Mouse (Mus musculus): ENCODE measurements at regions not wholly inside any gene's neighbourhood (a gene's known extent, or its start where the extent isn't known, plus 50 kb on each side); places are given as distances from the start of the nearest gene placed in this dataset.

DNA sequence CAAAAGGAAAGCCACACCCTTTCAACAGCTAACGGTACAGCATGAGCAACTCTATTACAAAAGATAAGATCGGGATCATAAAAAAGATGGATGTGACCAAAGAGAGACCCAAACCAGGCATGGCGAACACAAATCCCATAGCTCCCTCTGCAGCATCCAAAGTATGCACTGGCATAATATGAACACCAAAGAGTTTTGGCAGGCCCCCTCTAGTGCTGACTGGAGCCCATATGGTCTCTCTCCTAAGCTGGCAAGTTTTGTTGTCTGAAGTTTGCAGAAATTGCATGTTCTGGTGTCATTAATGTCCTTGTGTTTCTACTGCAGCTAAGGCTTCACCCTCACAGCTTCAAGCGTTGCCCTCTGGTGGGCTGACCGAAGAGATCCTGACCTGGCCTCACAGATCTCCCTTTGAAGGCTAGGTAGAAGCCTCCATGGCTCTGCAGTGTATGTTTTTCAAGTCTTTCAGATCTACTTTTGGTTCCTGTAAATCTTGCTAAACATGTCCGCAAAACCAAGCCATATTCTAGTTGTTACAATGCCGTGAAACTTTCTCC, 75.7 kb upstream of the Bcl2l14 start:
- peak in 1 of 2 experiments; percentile 15 for DNase-seq (ENCODE audit: low spot score in 2 of 2)

DNA sequence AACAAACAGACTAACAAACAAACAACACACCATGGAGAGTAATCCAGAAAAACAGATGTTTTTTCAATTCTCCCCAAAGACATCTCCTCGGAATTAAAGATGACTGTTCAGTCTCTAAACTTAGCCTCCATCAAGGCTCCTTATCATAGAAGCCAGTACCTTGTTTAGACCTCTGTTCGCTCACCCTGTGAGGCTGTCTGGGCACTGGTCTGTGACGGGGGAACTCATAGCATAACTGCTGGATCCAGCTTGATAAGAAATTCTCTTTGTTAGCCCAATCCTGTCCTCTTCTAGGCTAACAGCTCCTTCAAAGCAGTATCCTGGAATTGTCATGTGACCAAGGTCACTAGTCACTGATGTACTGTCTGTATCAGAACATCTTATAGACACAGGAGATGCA, 72.1 kb upstream of the Bcl2l14 start:
- no peak for DNase-seq (ENCODE audit: low spot score in 2 of 2)

DNA sequence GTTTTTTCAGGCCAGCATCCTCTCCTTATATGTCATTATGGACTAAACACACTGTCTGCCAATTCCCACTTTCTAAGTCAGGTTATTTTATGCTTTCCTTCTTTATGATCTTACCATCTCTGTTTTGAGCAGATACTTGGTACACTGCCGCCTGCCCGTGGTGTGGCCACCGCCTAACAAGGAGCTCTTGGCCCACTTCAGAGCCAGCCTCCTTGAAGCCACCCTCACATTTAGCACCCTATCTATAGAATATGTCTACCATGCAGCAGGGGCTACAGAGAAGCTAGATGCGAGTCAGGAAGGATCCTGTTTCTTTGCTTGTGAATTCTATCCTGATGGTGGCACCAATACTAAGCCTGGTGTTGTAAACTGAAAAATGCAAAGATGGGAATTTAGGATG, 70.6 kb upstream of the Bcl2l14 start:
- peak in 1 of 2 experiments; percentile 7 for DNase-seq (ENCODE audit: low spot score in 2 of 2)

DNA sequence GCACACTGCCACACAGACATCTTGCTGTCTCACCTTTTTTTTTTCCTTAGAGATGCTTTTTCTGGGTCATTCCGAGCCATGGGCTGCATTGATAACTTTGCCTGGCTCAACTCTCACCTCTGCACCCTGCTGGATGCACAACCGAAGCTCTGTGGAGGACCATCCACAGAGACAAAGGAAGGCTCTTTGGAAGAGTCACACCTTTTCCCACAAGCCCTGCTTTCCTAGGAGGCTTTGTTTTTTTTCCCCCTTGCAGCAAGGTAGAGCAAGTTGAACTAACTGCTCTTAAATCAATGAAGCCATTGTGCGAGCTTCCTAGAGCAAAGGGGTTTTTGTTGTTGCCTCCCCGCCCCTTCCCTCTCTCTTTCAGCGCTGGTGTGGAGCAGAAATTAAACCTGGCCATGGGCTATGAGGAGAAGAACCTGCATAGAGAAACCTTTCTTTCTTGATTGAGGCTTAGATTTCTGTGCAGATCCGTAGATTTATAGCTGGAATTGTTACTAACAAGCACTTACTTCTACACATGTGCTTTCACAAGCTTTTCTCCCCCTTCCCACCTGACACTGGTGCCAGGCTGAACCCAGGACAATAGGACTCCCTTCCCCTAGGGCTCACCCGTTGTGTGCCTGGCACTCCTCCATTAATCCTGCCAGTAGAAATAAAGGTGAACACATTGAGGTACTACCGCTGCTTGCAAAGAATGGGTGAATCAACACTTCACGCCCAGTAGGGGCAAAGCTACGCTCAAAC, 66.4 kb upstream of the Bcl2l14 start:
- DNase-seq (ENCODE audit: low spot score in 2 of 2) = no peak

DNA sequence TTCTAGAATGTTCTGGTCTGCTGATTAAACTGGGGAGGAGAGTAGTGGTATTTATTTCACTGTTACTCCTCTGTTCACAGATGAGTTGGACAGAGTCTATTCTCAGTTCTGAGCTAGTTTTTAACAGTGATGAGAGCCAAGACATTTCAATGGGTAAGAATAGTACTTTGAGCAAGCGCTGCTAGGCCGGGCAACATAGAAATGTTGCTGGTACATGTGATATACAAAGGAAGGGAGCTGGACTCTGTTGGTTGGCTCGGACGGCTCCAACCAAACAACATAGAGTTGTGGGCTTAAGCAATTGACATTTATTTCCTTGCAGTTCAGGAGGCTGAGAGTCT, 65.8 kb upstream of the Bcl2l14 start:
- DNase-seq (ENCODE audit: low spot score in 2 of 2) = no peak

DNA sequence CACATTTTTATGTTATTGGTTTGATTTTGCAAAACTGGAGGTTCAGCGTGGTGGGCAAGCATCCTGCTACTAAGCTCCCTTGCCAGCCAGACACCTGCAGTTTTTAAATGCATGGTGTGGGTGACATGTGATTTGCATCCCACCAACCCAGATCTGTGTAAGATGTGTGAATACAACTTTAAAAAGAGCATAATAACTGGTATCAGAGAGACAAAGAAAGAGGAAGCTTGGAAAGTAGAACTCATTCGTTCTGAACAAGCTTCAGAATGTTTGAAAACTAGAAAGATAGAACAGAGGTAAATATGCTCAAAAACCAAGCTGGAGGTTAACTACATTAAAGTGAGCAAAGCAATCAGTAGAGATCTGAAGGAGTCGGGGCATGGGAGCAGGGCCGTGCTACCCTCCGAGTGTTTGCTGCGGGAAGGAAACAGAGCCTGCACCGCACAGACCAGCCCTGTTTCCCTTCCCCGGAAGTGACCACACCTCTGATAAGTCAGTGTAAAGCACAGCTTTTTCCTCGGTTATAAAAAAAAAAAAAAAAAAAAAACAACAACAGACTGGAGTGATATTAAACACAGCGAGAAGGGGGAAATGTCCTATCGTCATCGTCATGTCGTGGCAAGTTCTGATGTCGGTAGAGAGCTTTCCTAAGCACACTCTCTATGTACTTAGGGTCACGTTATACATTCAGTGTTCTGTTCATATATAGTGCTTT, 63.2 kb upstream of the Bcl2l14 start:
- DNase-seq (ENCODE audit: low spot score in 2 of 2) = no peak

DNA sequence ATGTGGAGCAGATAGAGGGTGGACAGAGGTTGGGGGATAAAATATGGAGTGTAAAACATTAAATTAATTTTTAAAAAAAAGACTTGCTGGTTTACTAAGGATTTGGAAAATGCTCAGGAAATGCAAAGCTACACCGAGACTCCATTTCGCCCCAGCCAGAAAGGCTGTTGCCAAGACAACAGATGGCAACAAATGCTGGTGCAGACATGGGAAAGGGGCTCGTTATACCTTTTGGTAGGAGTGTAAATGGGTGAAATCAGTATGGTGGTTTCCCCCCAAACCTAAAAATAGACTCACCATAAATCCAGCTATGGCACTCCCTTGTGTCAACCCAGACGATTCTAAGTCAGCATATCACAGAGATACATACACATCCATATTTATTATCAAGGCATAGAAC, 60.4 kb upstream of the Bcl2l14 start:
- DNase-seq (ENCODE audit: low spot score in 2 of 2) = peak in 1 of 2 experiments; percentile 17

DNA sequence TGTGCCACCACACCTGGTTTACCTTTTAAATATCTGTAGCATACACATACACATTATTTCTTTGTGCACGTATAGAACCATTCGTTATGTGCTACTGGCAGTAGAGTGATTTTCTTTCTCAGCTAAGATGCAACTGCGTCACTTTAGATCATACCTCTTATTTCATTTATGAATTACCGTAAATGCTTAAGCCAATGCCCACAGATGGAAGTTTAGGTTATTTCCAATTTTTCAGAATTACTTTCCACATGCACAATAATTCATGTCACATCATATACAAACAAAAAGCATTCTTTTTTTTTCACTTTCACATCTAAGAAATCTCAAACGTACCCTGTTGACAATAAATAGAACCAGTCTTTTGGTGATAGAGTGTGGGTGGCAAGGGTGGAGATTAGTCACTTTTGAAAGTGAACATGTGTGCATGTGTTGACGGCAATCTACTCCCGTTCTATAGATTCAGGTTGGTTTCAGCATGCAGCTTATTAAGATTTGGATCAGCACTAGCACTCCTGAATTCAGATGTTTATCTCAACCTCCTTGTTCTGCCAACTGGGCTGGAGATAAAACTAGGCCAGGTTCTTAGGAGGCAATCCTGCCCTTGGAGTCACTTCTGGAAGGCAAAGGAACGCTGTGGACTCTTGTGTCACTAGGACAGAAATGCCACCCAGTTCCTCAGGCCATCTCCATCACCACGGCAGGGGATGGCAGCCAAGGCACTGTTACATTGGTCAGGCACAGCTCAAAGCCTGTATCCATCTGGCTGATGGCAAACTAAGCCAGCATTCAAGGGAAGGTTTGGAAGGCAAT, 53.1 kb upstream of the Bcl2l14 start:
- peak in 1 of 2 experiments; percentile 8 for DNase-seq (ENCODE audit: low spot score in 2 of 2)

DNA sequence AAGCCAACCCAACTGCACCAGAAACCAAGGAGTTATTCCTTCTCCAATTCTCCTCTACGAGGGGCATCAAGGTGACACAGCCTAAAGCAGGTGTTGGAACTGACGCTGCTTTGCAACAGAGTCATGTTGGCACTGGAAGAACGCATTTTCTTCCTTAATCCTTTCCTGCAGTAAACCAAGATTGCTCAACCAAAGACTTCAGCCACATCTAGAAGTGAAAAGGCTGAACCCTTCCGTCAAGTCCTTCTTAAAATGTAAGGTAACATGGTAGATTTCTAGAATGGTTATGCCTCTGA, 52.6 kb upstream of the Bcl2l14 start:
- no peak for DNase-seq (ENCODE audit: low spot score in 2 of 2)

Measured in left cerebral cortex, adult 9 months (tissue).